Mouse (Mus musculus) lung, embryonic 14.5 days (tissue): ENCODE data around the gene Spats2l. TPM values are rescaled to one million over a fixed set of nuclear protein-coding genes. Genes with fewer than 3 reads are reported as not detected.

ENCODE experiments used
- ATAC-seq: fragments of 200-750 bp; cut with Nextera tagmentation; 2 replicates; pipeline ENCODE4 v1.8.0; 2017; ENCODE audit warnings: mild to moderate bottlenecking, moderate TSS enrichment, moderate library complexity; ENCODE audit not compliant: insufficient read depth
- DNase-seq: peaks from one replicate; pipeline ENCODE4 v3.0.0-alpha.2; 2015
- H3K27ac ChIP-seq: fragments of 300-500 bp; sonication (generic); 2 replicates; pipeline ENCODE4 v1.5.1; 2014; ENCODE audit warnings: low read depth, mild to moderate bottlenecking, moderate library complexity
- H3K27me3 ChIP-seq: fragments of 300-500 bp; sonication (generic); 2 replicates; pipeline ENCODE4 v1.6.1; 2014; ENCODE audit warnings: low read length, control low read depth; ENCODE audit not compliant: insufficient read depth
- H3K36me3 ChIP-seq: fragments of 300-500 bp; sonication (generic); 2 replicates; pipeline ENCODE4 v1.6.1; 2014; ENCODE audit warnings: control low read depth; ENCODE audit not compliant: insufficient read depth
- H3K4me1 ChIP-seq: fragments of 300-500 bp; sonication (generic); 2 replicates; pipeline ENCODE4 v1.6.1; 2014; ENCODE audit warnings: antibody characterized with exemption, control low read depth; ENCODE audit not compliant: insufficient read depth
- H3K4me2 ChIP-seq: fragments of 300-500 bp; sonication (generic); 2 replicates; pipeline ENCODE4 v1.6.1; 2014; ENCODE audit warnings: mild to moderate bottlenecking
- H3K4me3 ChIP-seq: fragments of 300-500 bp; sonication (generic); 2 replicates; pipeline ENCODE4 v1.5.1; 2014; ENCODE audit warnings: low read depth, low read length
- H3K9ac ChIP-seq: fragments of 300-500 bp; sonication (generic); 2 replicates; pipeline ENCODE4 v1.6.1; 2014
- H3K9me3 ChIP-seq: fragments of 300-500 bp; sonication (generic); 2 replicates; pipeline ENCODE4 v1.6.1; 2016; ENCODE audit warnings: low read depth, low read length, control low read depth
- CTCF ChIP-seq: IDR thresholded peaks from 2 replicates; pipeline ENCODE4 v1.5.1; 2016; ENCODE audit warnings: antibody characterized with exemption, low read depth
- WGBS: fragments of 180-500 bp; shearing (Covaris S2); extraction: QIAGEN DNeasy Blood & Tissue Kit; methylation state at CpG from one replicate; pipeline ENCODE4 v1.1.7; 2014; 5-methylcytosine and 5-hydroxymethylcytosine counted together
- polyA plus RNA-seq: library from polyadenylated mRNA; unstranded; fragments of >200 nt; fragmentation: Nextera tagmentation; extraction: Ambion mirVana; gene quantifications from 2 replicates; pipeline ENCODE4 v1.2.1, GENCODE M21; 2014

The Spats2l gene
- polyA plus RNA-seq, 1 experiment from 2014 or later: 81.2 TPM

GRCm38 (mm10) chr1:57845054-57845722, 71.2 kb downstream of the Spats2l start:
- Histone ChIP-seq H3K4me3 (no peak overlapping the region), H3K4me1 (0 out of 2 replicates have a peak, but pooled peaks cover 9% of the 10 kb centered on the region), H3K36me3 (no peaks in the 10 kb centered on the region), H3K9me3 (no peaks in the 10 kb centered on the region), H3K4me2 (no peak overlapping the region), H3K9ac (no peak overlapping the region), H3K27ac (no peak overlapping the region), H3K27me3 (no peaks in the 10 kb centered on the region)
- ATAC-seq: no peak
- WGBS: 51% methylated on average over 9 of the region's 9 CpGs
- no peak for TF ChIP-seq CTCF
- DNase-seq: no peak

- Histone ChIP-seq H3K27me3 (no peaks in the 10 kb centered on the region), H3K9ac (no peak overlapping the region), H3K4me3 (no peak overlapping the region), H3K4me2 (no peak overlapping the region), H3K4me1 (peaks cover 12% of the 10 kb centered on the region), H3K27ac (no peak overlapping the region), H3K9me3 (no peaks in the 10 kb centered on the region), H3K36me3 (no peaks in the 10 kb centered on the region)
- TF ChIP-seq CTCF: no peak
- WGBS: 43% methylated on average over 15 of the region's 15 CpGs
- ATAC-seq (no peak), DNase-seq (no peak)
Observed at GRCm38 (mm10) chr1:57846856-57847698, 73.1 kb downstream of the Spats2l start.

GRCm38 (mm10) chr1:57849087-57849486, 75.1 kb downstream of the Spats2l start:
- no peaks in the 10 kb centered on the region for H3K9me3 ChIP-seq
- no peak overlapping the region for H3K9ac ChIP-seq
- H3K4me3 ChIP-seq: no peak overlapping the region
- H3K27me3 ChIP-seq: no peaks in the 10 kb centered on the region
- 62% methylated on average over 4 of the region's 4 CpGs for WGBS
- peaks cover 20% of the 10 kb centered on the region for H3K4me1 ChIP-seq
- DNase-seq (no peak), ATAC-seq (no peak)
- no peak overlapping the region for H3K27ac ChIP-seq
- H3K4me2 ChIP-seq: no peak overlapping the region
- no peaks in the 10 kb centered on the region for H3K36me3 ChIP-seq
- no peak for TF ChIP-seq CTCF

- Histone ChIP-seq H3K4me1 (peaks cover 20% of the 10 kb centered on the region), H3K4me3 (no peak overlapping the region), H3K4me2 (0 out of 2 replicates have a peak overlapping the region, but pooled peaks have one; percentile 8), H3K9ac (no peak overlapping the region), H3K36me3 (no peaks in the 10 kb centered on the region), H3K27me3 (no peaks in the 10 kb centered on the region), H3K27ac (no peak overlapping the region), H3K9me3 (no peaks in the 10 kb centered on the region)
- DNase-seq: peak; percentile 46
- no peak; the same call in 1 of the 2 replicates for ATAC-seq
- 52% methylated on average over 3 of the region's 3 CpGs for WGBS
- TF ChIP-seq CTCF: no peak
Observed at GRCm38 (mm10) chr1:57849916-57850315, 76.0 kb downstream of the Spats2l start.

- 78% methylated on average over 6 of the region's 6 CpGs for WGBS
- H3K9ac ChIP-seq: no peak overlapping the region
- H3K9me3 ChIP-seq: no peaks in the 10 kb centered on the region
- no peaks in the 10 kb centered on the region for H3K27me3 ChIP-seq
- no peak overlapping the region for H3K4me3 ChIP-seq
- H3K4me2 ChIP-seq: peak overlapping the region; percentile 43; the same call in 1 of the 2 replicates
- peak; percentile 36; the same call in 1 of the 2 replicates for ATAC-seq
- DNase-seq: peak; percentile 65
- TF ChIP-seq CTCF: no peak
- peaks cover 9% of the 10 kb centered on the region for H3K36me3 ChIP-seq
- H3K4me1 ChIP-seq: peaks cover 16% of the 10 kb centered on the region
- H3K27ac ChIP-seq: peak overlapping the region; percentile 37; the same call in 1 of the 2 replicates
Observed at GRCm38 (mm10) chr1:57851871-57852270, 77.9 kb downstream of the Spats2l start.

GRCm38 (mm10) chr1:57852562-57853271, 78.8 kb downstream of the Spats2l start:
- peak; percentile 67 for DNase-seq
- 36% methylated on average over 12 of the region's 12 CpGs for WGBS

More at GRCm38 (mm10) chr1:57852562-57853271, 78.8 kb downstream of the Spats2l start:
- Histone ChIP-seq H3K9ac (no peak overlapping the region), H3K27me3 (no peaks in the 10 kb centered on the region), H3K4me2 (peak overlapping the region; percentile 43), H3K4me1 (peaks cover 16% of the 10 kb centered on the region), H3K4me3 (no peak overlapping the region), H3K9me3 (no peaks in the 10 kb centered on the region), H3K27ac (peak overlapping the region; percentile 46), H3K36me3 (peaks cover 11% of the 10 kb centered on the region)
- TF ChIP-seq CTCF: no peak
- peak; percentile 79; the same call in 1 of the 2 replicates for ATAC-seq
